Mouse (Mus musculus) left cerebral cortex, adult 9 months (tissue): ENCODE data around the gene Tapt1.

Source experiments
- DNase-seq, 2 experiments: peaks; one replicate each; pipeline ENCODE4 v3.0.0; 2022; ENCODE audit warnings: low spot score in 2 of 2

The Tapt1 gene

GRCm38 (mm10) chr5:44234606-44235005, 8.2 kb upstream of the Tapt1 start:
- DNase-seq: no peak

DNA sequence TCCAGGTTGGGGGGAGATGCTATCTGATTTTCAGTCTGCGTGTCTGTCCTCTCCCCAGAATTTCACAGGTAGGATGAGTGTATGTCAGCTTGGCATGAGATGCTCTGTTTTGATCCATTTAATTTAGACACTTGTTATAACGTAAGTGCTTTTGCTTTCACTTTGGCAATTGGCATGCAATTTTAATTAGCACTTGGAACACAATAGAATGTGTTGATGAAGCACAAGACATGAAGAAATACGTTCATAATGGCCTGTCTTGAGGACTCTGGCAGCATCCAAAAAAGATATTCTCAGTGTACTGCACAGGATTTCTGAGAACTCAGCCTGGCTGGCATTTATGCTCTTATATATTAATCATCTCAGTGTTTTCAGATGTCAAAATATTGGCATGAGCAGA, 7.5 kb upstream of the Tapt1 start:
- no peak for DNase-seq

- DNase-seq: no peak
These were observed 2.3 kb upstream of the Tapt1 start for GRCm38 (mm10) chr5:44228756-44229155.

- DNase-seq: no peak
These were observed 1.9 kb upstream of the Tapt1 start for GRCm38 (mm10) chr5:44228323-44228722.

GRCm38 (mm10) chr5:44227462-44227840, 1.0 kb upstream of the Tapt1 start:
- DNase-seq: no peak

GRCm38 (mm10) chr5:44225911-44226520, 410 bp downstream of the Tapt1 start:
- DNase-seq: no peak

GRCm38 (mm10) chr5:44224916-44225600, 1.4 kb downstream of the Tapt1 start:
- no peak for DNase-seq

GRCm38 (mm10) chr5:44224251-44224650, 2.2 kb downstream of the Tapt1 start:
- DNase-seq: no peak

GRCm38 (mm10) chr5:44223341-44223881, 3.0 kb downstream of the Tapt1 start:
- no peak for DNase-seq

DNA sequence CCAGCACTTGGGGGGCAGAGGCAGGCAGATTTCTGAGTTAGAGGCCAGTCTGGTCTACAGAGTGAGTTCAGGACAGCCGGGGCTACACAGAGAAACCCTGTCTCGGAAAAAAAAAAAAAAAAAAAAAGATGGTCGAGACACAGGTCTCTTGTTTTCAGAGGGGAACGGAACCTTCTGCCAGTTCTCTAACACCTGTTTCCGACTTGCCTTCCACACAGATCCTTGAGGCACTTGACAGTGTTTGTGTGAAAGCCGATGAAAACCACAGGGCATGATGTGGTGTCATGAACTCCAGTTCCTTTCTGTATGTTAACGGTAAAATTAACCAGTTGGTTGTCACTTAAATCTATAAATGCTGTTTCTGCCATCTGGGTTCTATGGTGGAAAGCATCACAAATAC, 6.0 kb downstream of the Tapt1 start:
- DNase-seq: no peak

DNA sequence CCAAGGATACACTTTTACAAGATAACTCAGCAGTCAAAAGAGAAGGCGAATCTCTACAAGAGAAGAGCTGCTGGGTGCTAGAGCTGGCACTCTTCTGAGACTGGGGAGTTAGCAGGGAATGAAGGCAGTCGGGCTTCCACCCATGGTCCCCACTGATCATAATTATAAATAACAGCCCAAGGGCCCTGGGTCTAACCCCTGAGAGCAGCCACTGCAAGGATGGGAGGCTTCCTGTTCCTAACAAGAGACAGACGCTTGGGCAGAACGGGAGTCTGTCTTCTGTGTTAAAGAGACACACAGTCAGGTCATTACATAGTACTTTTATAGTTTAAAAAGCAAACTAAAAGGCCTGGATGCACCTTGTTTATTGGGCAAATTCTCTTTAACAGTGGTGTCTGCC, 6.6 kb downstream of the Tapt1 start:
- no peak for DNase-seq

GRCm38 (mm10) chr5:44218483-44218882, 7.9 kb downstream of the Tapt1 start:
- DNase-seq: no peak

- no peak for DNase-seq
These were observed 8.8 kb downstream of the Tapt1 start for GRCm38 (mm10) chr5:44217685-44218041.

DNA sequence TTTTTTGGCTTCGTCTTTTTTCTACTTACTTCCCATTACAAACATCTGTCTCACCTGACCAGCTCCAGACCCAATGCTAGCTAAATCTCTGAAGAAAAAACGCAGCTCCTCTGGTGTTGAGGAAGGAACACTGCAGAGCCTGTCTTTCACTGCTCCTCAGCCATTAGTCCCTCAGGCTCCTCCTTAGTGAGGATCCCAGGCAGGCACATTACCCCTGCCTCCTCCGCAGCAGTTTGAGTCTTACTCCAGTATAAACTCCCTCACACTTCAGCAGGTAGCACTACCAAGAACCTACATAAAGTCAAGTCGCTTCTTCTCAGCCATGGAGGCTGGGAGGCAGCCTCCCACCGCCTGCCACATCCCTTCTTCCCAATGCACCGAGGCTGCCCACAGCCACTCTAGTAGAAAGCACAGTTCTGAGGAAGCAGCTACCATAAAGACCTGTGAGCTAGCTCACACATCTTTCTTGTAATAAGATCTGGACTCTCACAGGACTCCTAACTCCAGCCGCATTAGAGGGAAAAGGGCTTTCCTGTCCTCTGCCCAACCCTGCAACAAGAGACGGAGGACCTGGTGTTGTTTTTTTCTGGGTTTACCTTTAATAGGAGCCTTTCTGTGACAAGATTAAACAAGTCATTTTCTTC, 9.3 kb downstream of the Tapt1 start:
- DNase-seq: no peak

- DNase-seq: no peak
These were observed 11.3 kb downstream of the Tapt1 start for GRCm38 (mm10) chr5:44215118-44215517.

DNA sequence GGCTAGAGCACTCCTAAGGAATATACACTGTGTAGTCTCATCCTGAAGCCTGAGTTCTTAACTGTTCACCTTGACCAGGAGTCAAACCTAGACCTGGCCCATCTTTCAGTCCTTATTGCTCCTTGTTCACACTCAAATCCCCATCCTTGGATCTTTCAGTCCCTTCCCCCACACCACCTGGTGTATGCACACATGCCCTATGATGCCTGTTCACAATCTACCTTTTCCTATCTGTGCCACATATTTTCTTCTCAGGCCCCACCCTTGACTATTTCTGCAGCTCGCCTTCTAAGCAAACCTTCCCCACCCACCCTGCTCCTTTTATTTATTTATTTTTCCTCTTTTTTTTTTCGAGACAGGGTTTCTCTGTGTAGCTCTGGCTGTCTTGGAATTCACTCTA, 12.4 kb downstream of the Tapt1 start:
- DNase-seq: no peak

GRCm38 (mm10) chr5:44213391-44213790, 13.0 kb downstream of the Tapt1 start:
- DNase-seq: no peak

- no peak for DNase-seq
These were observed 14.5 kb downstream of the Tapt1 start for GRCm38 (mm10) chr5:44211818-44212465.

DNA sequence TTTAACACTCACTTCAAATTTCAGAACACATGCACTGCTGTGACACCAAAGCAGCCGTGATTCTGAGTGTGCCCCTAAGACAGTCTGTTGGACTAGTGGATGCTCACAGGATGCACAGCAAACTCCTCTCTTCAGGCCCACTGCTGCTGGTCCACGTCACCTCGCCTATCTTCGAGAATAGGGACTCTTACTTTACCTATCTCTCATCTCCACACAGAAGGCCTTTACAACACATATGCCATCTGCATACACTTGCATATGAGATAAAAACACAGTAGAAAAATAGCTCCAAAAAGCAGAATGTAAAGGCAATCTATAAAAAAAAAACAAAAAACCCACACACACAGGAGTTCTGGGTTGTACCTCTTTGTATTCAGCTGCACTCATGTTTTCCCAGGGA, 19.1 kb downstream of the Tapt1 start:
- no peak for DNase-seq

- no peak for DNase-seq
These were observed 19.8 kb downstream of the Tapt1 start for GRCm38 (mm10) chr5:44206651-44207050.

- peak in 1 of 2 experiments; percentile 64 for DNase-seq
These were observed 23.0 kb downstream of the Tapt1 start for GRCm38 (mm10) chr5:44203410-44203809.

GRCm38 (mm10) chr5:44201665-44202064, 24.8 kb downstream of the Tapt1 start:
- no peak for DNase-seq

DNA sequence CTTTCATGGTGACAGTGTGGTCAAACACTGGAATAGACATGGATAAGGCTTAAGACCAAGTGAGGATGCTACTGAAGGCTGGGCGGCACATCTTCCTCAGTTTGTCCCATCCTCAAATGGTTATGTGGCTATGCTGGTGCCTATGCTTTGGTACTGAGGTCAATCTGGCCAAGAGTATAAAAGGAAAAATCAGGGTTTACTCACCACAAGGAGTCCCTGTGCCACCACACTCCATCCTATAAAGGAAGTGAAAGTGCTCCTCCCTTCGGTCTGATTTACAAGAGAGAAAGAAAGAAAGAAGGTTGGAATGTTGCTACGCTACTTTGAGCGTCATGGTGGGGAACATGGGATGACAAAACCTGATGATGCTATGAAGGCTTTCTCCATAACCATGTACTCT, 27.3 kb downstream of the Tapt1 start:
- no peak for DNase-seq
